Mouse (Mus musculus) midbrain, embryonic 16.5 days (tissue): ENCODE data around the gene Ascl1. TPM values are rescaled to one million over a fixed set of nuclear protein-coding genes. Genes with fewer than 3 reads are reported as not detected.

Experiments used
- ATAC-seq: fragments of 200-750 bp; cut with Nextera tagmentation; 2 replicates; pipeline ENCODE4 v1.8.0; 2017; ENCODE audit warnings: moderate TSS enrichment
- H3K27ac ChIP-seq: fragments of 300-500 bp; sonication (generic); 2 replicates; pipeline ENCODE4 v1.5.1; 2014; ENCODE audit warnings: mild to moderate bottlenecking, low read length, mixed read lengths
- H3K27me3 ChIP-seq: fragments of 300-500 bp; sonication (generic); 2 replicates; pipeline ENCODE4 v1.6.1; 2014; ENCODE audit warnings: low read depth, low read length, mixed read lengths; ENCODE audit not compliant: control insufficient read depth, insufficient read depth
- H3K36me3 ChIP-seq: fragments of 300-500 bp; sonication (generic); 2 replicates; pipeline ENCODE4 v1.6.1; 2014; ENCODE audit warnings: mild to moderate bottlenecking, low read length, moderate library complexity, mixed read lengths; ENCODE audit not compliant: control insufficient read depth, insufficient read depth
- H3K4me1 ChIP-seq: fragments of 300-500 bp; sonication (generic); 2 replicates; pipeline ENCODE4 v1.6.1; 2014; ENCODE audit warnings: mild to moderate bottlenecking, low read length, mixed read lengths; ENCODE audit not compliant: control insufficient read depth, insufficient read depth
- H3K4me2 ChIP-seq: fragments of 300-500 bp; sonication (generic); 2 replicates; pipeline ENCODE4 v1.6.1; 2014; ENCODE audit warnings: mild to moderate bottlenecking, low read length, mixed read lengths
- H3K4me3 ChIP-seq: fragments of 300-500 bp; sonication (generic); 2 replicates; pipeline ENCODE4 v1.5.1; 2014; ENCODE audit warnings: low read depth, mild to moderate bottlenecking, low read length, moderate library complexity, mixed read lengths
- H3K9ac ChIP-seq: fragments of 300-500 bp; sonication (generic); 2 replicates; pipeline ENCODE4 v1.6.1; 2014; ENCODE audit warnings: low read depth, low read length, mixed read lengths
- H3K9me3 ChIP-seq: fragments of 300-500 bp; sonication (generic); replicated peaks from 2 replicates; pipeline ENCODE4 v1.6.1; 2014; ENCODE audit warnings: mild to moderate bottlenecking, low read length, mixed read lengths; ENCODE audit not compliant: control insufficient read depth, poor library complexity, severe bottlenecking
- WGBS: fragments of 180-500 bp; shearing (Covaris S2); extraction: QIAGEN DNeasy Blood & Tissue Kit; methylation state at CpG from one replicate; pipeline ENCODE4 v1.1.7; 2014; 5-methylcytosine and 5-hydroxymethylcytosine counted together
- polyA plus RNA-seq: library from polyadenylated mRNA; unstranded; fragments of >200 nt; fragmentation: Nextera tagmentation; extraction: Ambion mirVana; gene quantifications from 2 replicates; pipeline ENCODE4 v1.2.1, GENCODE M21; 2015

Gene Ascl1
- polyA plus RNA-seq, 1 experiment from 2014 or later: 8.1 TPM

GRCm38 (mm10) chr10:87473475-87474131 lies 19.9 kb downstream of the Ascl1 start:
- H3K9ac ChIP-seq: no peak overlapping the region
- no peaks in the 10 kb centered on the region for H3K9me3 ChIP-seq
- H3K4me3 ChIP-seq: no peak overlapping the region
- no peaks in the 10 kb centered on the region for H3K36me3 ChIP-seq
- ATAC-seq: peak; percentile 62
- no peak overlapping the region for H3K27ac ChIP-seq
- 11% methylated on average over 10 of the region's 10 CpGs for WGBS
- no peak overlapping the region for H3K4me2 ChIP-seq
- H3K27me3 ChIP-seq: no peaks in the 10 kb centered on the region
- H3K4me1 ChIP-seq: peaks cover 3% of the 10 kb centered on the region

- Histone ChIP-seq H3K36me3 (no peaks in the 10 kb centered on the region), H3K9ac (no peak overlapping the region), H3K9me3 (no peaks in the 10 kb centered on the region), H3K4me1 (peaks cover 7% of the 10 kb centered on the region), H3K4me2 (no peak overlapping the region), H3K27ac (no peak overlapping the region), H3K4me3 (no peak overlapping the region), H3K27me3 (no peaks in the 10 kb centered on the region)
- no peak for ATAC-seq
- 95% methylated on average over 3 of the region's 3 CpGs for WGBS
Measured at GRCm38 (mm10) chr10:87450777-87451176, 42.7 kb downstream of the Ascl1 start.

GRCm38 (mm10) chr10:87449368-87449767 lies 44.1 kb downstream of the Ascl1 start:
- Histone ChIP-seq H3K9me3 (no peaks in the 10 kb centered on the region), H3K27ac (no peak overlapping the region), H3K36me3 (no peaks in the 10 kb centered on the region), H3K4me2 (no peak overlapping the region), H3K4me1 (peaks cover 7% of the 10 kb centered on the region), H3K4me3 (no peak overlapping the region), H3K9ac (no peak overlapping the region), H3K27me3 (no peaks in the 10 kb centered on the region)
- no peak for ATAC-seq
- WGBS: 64% methylated on average over 6 of the region's 6 CpGs

GRCm38 (mm10) chr10:87448257-87448656 lies 45.2 kb downstream of the Ascl1 start:
- H3K27ac ChIP-seq: no peak overlapping the region

GRCm38 (mm10) chr10:87447754-87448095 lies 45.7 kb downstream of the Ascl1 start:
- Histone ChIP-seq H3K4me2 (peak overlapping the region; percentile 43), H3K9ac (no peak overlapping the region), H3K4me3 (no peak overlapping the region), H3K36me3 (no peaks in the 10 kb centered on the region), H3K27ac (no peak overlapping the region), H3K9me3 (no peaks in the 10 kb centered on the region), H3K27me3 (no peaks in the 10 kb centered on the region), H3K4me1 (peaks cover 7% of the 10 kb centered on the region)
- WGBS: 1% methylated on average over 9 of the region's 9 CpGs
- ATAC-seq: peak; percentile 96

More at GRCm38 (mm10) chr10:87448257-87448656, 45.2 kb downstream of the Ascl1 start:
- Histone ChIP-seq H3K4me3 (no peak overlapping the region), H3K36me3 (no peaks in the 10 kb centered on the region), H3K27me3 (no peaks in the 10 kb centered on the region), H3K4me2 (no peak overlapping the region), H3K4me1 (peaks cover 7% of the 10 kb centered on the region), H3K9ac (no peak overlapping the region), H3K9me3 (no peaks in the 10 kb centered on the region)
- no peak for ATAC-seq
- 24% methylated on average over 5 of the region's 5 CpGs for WGBS

- peaks cover 7% of the 10 kb centered on the region for H3K4me1 ChIP-seq
- peak overlapping the region; percentile 48; the same call in 1 of the 2 replicates for H3K27ac ChIP-seq
- H3K9ac ChIP-seq: no peak overlapping the region
- peak; percentile 52 for ATAC-seq
- 14% methylated on average over 12 of the region's 13 CpGs for WGBS
- H3K36me3 ChIP-seq: no peaks in the 10 kb centered on the region
- H3K4me2 ChIP-seq: peak overlapping the region; percentile 43
- H3K27me3 ChIP-seq: no peaks in the 10 kb centered on the region
- no peak overlapping the region for H3K4me3 ChIP-seq
- no peaks in the 10 kb centered on the region for H3K9me3 ChIP-seq
Measured at GRCm38 (mm10) chr10:87446829-87447753, 46.4 kb downstream of the Ascl1 start.

GRCm38 (mm10) chr10:87446139-87446828 lies 47.2 kb downstream of the Ascl1 start:
- Histone ChIP-seq H3K9ac (no peak overlapping the region), H3K27me3 (no peaks in the 10 kb centered on the region), H3K4me2 (no peak overlapping the region), H3K9me3 (no peaks in the 10 kb centered on the region), H3K36me3 (no peaks in the 10 kb centered on the region), H3K4me3 (no peak overlapping the region), H3K27ac (no peak overlapping the region), H3K4me1 (peaks cover 7% of the 10 kb centered on the region)
- ATAC-seq: no peak
- 59% methylated on average over 2 of the region's 2 CpGs for WGBS
